Mouse (Mus musculus) thymus, adult 18-20 months (tissue): ENCODE data around the gene Nsd2.
"Not testable (repeated sequence)": the region's sequence is repeated elsewhere in the genome, so short reads cannot be mapped to it uniquely, and the experiment has no call there.

Experiments used
- DNase-seq, 2 experiments: peaks; one replicate each; pipeline ENCODE4 v3.0.0; 2022; ENCODE audit warnings: mixed read lengths in 2 of 2

Gene Nsd2

GRCm38 (mm10) chr5:33853086-33853485 lies 32.6 kb downstream of the Nsd2 start:
- no peak for DNase-seq

DNA sequence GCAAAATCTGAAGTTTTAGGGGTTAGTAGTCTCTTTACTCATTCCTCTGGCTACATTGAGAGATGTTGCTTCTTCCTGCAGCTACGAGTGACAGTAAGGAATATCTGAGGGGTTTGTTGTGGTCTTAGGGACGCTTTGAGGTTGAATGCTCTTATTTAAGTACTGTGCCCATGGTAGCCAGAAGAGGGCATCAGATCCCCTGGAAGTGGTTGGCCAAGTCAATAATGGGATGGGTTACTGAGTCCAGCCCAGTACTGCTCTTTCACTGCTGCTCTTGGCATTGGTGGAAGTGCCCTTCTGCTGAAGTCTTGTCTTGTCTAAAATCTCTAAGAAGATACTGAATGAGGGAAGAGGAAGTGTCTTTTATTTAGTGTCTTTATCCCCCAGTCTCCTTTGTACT lies 33.5 kb downstream of the Nsd2 start:
- no peak for DNase-seq

DNA sequence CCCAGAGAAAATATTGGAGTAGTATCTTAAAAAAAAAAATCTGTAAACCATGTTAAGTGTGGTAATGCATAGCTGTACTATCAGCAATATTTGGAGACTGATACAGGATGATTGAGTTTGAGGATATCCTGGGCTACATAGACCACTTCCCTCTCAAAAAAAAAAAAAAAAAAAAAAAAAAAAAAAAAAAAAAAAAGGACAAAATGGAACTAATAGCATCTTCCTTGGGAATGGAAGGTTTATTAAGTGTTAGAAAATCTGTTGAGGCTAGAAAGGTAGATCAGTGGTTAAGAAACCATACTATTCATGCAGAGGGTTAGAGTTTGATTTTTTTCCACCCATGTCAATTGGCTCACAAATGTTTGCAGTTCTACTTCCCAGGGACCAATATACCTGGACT lies 37.2 kb downstream of the Nsd2 start:
- DNase-seq = no peak

DNA sequence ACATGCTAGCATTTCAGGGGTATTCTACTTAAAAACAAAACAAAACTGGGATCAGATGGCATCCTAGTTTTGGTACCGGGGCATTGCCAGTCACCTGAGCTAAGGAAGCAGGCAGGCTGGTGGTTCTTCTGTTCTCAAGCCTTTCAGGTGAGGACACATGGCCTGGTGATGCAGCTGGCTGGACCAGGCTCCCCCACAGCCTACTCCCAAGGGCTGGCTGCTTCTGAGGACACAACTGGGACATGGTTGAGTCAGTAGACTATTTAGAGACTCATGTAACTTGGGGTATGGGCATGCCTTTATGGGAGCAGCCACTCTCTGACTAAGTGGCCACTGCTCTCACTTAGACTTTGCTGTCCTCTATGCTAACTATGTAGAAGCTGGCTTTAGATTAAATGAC lies 54.9 kb downstream of the Nsd2 start:
- DNase-seq = no peak

DNA sequence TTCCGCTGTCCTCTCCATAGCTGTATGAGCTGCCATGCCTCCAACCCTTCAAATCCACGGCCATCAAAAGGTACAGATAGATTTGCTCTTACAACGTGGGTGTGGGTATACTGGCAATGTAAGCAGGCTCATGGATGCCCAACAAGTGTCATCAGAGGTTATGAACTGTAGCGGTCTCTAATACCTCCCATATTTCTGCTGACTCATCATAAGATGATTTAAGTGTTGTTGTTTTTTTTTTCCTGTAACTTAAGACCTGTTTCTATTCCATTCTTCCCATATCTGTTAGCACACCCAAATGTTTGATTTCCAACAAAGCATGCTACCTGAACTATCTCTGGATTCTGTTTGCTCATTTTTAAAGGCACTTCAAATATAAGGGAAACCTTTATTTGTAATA lies 60.6 kb downstream of the Nsd2 start:
- no peak for DNase-seq

DNA sequence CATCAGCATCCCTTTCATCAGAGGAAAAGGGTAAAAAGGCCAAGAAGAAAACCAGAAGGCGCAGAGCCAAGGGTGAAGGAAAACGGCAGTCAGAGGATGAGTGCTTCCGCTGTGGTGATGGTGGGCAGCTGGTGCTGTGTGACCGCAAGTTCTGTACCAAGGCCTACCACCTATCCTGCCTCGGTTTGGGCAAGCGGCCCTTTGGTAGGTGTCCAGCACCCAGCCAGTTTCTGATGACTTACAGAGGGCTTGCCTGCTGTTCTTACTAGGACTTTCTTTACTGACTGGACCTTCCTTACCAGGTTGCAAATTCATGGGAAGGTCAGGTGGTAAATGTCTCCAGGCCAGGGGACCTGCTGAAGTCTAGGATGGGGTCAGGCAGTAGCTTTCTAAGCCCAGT lies 72.9 kb downstream of the Nsd2 start:
- no peak for DNase-seq

GRCm38 (mm10) chr5:33895116-33895515 lies 74.6 kb downstream of the Nsd2 start:
- DNase-seq = no peak

GRCm38 (mm10) chr5:33897158-33897557 lies 76.6 kb downstream of the Nsd2 start:
- DNase-seq = no peak

- DNase-seq = no peak
Observed at GRCm38 (mm10) chr5:33898671-33899070, 78.1 kb downstream of the Nsd2 start.

DNA sequence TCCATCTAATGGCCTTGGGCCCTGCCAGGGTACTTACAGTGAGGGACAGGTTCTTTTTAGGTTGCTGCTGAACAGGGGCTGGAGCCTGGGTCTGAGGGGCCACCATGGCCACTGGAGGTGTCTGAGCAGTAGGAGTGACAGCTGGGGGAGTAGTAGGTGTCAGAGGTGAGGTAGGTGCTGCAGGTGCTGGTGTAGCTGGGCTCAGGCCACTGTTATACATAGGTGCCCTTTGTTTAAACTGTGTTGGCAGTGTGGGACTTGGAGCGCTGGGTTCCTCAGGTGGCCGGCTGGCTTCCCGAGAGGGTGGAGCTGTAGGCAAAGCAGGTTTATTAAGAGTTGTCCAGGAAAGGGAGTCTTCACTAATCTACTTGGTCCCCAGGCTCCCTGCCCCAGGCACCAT lies 78.7 kb downstream of the Nsd2 start:
- DNase-seq = no peak

DNA sequence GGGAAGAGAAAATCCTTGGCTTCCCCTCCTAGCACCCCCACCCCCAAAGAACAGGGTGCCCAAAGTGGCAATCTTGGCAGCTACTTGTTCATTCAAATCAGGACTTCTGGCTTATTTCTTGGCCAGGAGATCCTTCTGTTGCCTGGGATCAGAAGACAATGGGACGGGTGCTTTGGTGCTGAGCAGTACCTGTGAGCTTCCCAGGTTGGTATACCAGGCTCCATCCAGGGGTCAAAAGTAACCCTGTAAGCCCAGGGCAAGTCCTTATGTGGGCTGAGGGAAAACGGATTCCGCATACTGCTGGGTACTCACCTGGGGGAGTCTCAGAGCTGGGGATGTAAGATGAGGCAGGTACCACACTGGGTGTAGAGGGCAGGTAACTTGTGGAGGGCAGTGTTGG lies 79.6 kb downstream of the Nsd2 start:
- no peak for DNase-seq

- DNase-seq = no peak
Observed at GRCm38 (mm10) chr5:33900701-33901263, 80.3 kb downstream of the Nsd2 start.

DNA sequence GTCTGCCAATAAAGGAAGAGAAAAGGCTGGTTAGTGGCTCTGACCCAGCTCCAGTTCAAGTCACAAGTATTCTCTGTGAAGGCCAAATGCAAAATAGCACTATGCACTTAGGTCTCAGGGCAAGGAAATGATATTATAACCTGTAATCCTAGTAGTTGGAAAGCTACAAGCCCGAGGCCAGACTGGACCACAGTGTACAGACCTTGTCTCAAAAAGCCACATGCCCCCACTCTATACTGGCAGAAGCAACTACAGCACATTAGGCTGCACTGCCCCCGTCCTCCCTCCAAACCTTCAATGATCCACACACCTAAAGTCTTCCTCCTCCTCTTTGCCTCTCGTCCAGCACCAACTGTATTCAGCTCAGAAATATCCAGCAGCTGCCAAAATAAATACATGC lies 80.8 kb downstream of the Nsd2 start:
- DNase-seq = no peak

DNA sequence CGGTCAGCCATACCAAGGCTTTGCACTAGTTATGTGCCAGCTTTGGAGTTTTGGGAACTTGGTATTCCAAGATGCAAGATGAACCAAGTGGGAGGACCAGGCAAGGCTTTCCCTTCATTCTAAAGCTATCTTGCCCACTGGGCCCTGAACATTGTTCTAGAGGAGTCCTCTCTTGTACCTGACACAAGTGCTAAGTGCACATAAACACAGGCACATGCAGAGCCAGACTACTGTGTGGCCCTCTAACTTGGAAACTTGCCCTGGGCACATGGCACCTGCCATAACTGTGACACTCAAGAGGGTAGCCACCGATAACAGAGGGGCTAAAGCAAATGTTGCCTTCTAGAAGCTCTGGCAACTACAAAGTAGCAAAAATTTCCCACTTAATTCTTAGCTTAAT lies 82.2 kb downstream of the Nsd2 start:
- no peak for DNase-seq

- no peak for DNase-seq
Observed at GRCm38 (mm10) chr5:33903176-33903575, 82.7 kb downstream of the Nsd2 start.

DNA sequence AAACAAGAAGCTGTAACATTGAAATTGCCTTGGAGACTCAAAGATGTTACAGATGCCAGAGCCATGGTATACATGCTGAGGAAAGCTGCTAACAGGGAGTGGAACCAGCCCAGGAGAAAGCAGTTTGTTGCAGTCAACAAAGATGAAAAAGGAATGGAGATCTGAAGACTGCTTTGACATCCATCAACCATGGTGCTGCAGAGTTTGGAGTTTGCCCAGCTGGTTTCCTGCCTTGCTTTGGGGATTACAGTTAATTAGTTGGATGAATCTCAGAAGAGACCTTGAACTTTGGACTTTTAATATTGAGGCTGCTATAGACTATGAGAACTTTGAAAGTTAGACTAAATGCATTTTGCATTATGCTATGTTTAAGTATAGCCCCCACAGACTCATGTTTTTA lies 94.5 kb downstream of the Nsd2 start:
- not testable (repeated sequence) for DNase-seq

DNA sequence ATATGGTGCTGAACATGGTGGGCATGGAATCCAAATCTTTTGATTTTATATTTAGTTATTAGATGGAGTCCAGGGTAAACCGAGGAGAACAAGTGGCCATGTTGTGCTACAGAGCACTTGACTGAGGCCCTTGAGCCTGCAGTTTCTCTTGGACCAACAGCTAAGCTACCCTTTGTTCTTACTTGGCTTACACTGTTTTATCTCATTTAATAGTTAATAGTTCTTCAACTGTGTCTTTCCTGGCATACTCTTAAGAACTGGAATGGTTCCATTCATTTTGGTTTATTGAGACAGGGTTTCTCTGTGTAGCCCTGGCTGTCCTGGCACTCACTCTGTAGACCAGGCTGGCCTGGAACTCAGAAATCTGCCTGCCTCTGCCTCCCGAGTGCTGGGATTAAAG lies 96.1 kb downstream of the Nsd2 start:
- DNase-seq = not testable (repeated sequence)

- DNase-seq = no peak
Observed at GRCm38 (mm10) chr5:33919466-33919865, 98.9 kb downstream of the Nsd2 start.

GRCm38 (mm10) chr5:33920037-33920436 lies 99.5 kb downstream of the Nsd2 start:
- no peak for DNase-seq

DNA sequence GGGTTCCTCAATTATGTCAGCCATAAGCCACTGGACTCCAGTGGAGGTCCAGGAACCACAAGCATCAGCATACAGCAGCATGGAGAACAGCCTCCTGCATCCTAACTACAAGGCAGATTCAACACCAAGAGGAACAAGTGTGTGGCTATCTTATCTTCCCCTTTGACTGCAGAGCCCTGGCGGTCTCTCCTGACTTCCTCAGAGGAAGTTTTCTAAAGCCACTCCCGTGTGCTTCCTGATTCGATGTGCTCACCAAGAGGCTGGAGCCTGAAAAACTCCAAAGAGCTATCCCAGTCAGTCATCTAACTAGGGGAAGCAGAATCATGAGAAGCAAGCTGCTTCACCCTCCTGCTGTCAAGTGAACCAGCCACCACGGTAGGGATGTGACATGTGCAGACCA lies 100.4 kb downstream of the Nsd2 start:
- DNase-seq = no peak

GRCm38 (mm10) chr5:33921486-33922235 lies 101.1 kb downstream of the Nsd2 start:
- DNase-seq = no peak

GRCm38 (mm10) chr5:33922566-33922965 lies 102.0 kb downstream of the Nsd2 start:
- no peak for DNase-seq

DNA sequence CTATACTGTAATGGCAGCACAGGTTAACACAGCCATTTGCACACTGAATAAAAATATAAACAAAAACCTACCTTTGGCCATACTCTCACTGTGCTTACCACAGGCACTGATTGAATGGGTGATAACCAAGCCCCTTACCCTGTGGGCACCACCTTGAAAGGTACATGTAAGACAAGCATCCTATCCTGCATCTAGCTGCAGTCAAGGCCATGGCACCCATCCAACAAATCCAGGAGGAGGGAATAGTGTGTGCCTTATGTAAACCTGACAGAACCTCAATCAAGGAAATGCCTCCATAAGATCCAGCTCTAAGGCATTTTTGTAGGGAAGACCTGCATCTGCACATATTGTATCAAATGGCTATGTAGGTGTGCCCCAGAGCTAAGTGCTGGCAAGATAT lies 105.6 kb downstream of the Nsd2 start:
- DNase-seq = no peak

- no peak for DNase-seq
Observed at GRCm38 (mm10) chr5:33932413-33932812, 111.9 kb downstream of the Nsd2 start.

DNA sequence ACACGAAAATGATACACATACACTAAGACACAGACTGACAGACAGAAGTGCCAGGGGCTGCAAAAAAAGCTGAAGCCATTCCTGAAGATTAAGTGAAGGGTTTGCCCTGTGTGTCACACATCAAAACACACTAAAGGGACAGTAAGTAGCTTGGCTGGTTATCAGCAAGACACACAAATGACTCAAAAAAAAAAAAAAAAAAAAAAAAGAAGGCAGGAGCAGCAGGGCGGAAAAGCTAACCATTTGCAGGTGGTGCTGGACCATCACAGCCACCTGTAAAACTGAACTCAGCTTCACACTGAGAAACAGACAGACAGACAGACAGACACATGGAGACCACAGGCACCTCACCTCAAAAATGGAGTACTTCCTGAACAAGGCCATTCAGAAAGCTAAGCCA lies 113.6 kb downstream of the Nsd2 start:
- DNase-seq = no peak
